Mouse (Mus musculus): ENCODE measurements around the gene Slc51a. TPM values are rescaled to one million over a fixed set of nuclear protein-coding genes. Genes with fewer than 3 reads are reported as not detected.

Gene Slc51a
- polyA plus RNA-seq, 1 experiment from 2014 or later, result 2.9 TPM

DNA sequence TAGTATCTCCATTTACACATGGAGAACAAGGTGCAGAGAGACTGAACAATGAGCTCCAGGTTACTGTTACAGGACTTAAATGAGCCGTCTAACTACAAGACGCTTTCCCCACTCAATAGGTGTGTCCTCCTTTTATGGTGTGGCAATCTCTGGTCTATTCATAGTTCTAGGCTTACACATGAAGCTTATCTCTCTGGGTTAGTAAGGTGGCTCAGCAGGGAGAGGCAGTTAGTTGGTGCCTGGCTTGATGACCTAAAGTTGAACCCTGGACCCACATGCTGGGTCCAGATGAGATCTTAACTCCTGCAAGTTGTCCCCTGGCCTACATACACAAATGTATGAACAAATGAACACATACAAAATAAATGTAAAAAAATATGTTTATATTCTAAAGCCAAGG is 24.3 kb downstream of the Slc51a start:
- 0 out of 2 replicates have a peak, but pooled peaks have one; percentile 39 for ATAC-seq (ENCODE audit: insufficient number of reproducible peaks, low FRiP score)
- Histone ChIP-seq H3K4me3 (no peak overlapping the region), H3K36me3 (peaks cover 50% of the 10 kb centered on the region), H3K4me1 (replicated peaks) (peaks cover 19% of the 10 kb centered on the region), H3K9ac (no peak overlapping the region), H3K9me3 (replicated peaks) (no peaks in the 10 kb centered on the region), H3K27me3 (replicated peaks) (no peaks in the 10 kb centered on the region), H3K27ac (ENCODE audit: poor library complexity, severe bottlenecking) (peak overlapping the region; percentile 81), H3K4me2 (no peak overlapping the region)
- 42% methylated on average over 2 of the region's 2 CpGs for WGBS

DNA sequence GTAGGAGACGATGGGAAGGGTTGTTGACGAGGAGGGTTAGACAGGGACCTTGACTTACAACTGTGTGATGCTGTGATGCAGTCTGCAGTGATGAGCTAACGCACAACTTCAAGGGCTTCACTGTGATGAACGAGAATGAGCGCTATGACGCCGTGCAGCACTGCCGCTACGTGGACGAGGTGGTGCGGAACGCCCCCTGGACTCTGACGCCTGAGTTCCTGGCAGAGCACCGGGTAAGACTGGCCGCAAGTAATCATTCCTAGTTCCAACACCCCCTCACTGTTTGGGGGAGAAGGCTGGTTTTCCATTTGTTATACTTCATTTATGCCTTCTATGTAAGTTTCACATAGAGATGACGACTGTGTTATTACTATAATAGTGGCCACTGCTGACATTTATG is 24.7 kb downstream of the Slc51a start:
- ATAC-seq (ENCODE audit: insufficient number of reproducible peaks, low FRiP score), result no peak
- Histone ChIP-seq H3K36me3 (peaks cover 45% of the 10 kb centered on the region), H3K4me3 (no peak overlapping the region), H3K4me2 (no peak overlapping the region), H3K9ac (no peak overlapping the region), H3K27ac (ENCODE audit: poor library complexity, severe bottlenecking) (peak overlapping the region; percentile 81), H3K27me3 (replicated peaks) (no peaks in the 10 kb centered on the region), H3K4me1 (replicated peaks) (peaks cover 19% of the 10 kb centered on the region), H3K9me3 (replicated peaks) (no peaks in the 10 kb centered on the region)
- WGBS, result 89% methylated on average over 16 of the region's 16 CpGs

DNA sequence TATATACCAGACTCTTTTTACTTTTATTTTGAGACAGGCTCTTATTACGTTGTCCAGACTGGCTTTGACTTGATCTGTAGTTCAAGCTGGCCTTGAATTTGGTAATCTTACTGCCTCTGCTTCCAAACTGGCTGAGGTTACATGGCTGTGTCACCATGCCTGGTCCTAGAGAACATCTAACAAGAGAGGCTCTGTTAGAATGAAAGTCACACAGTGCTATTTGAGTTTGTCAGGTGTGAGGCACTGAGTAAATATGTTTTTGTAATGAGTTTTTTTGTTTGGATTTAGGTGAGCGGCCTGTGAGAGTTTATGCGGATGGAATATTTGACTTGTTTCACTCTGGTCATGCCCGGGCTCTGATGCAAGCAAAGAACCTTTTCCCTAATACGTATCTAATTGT is 26.0 kb downstream of the Slc51a start:
- 95% methylated on average over 5 of the region's 5 CpGs for WGBS
- H3K36me3 ChIP-seq, result peaks cover 39% of the 10 kb centered on the region

DNA sequence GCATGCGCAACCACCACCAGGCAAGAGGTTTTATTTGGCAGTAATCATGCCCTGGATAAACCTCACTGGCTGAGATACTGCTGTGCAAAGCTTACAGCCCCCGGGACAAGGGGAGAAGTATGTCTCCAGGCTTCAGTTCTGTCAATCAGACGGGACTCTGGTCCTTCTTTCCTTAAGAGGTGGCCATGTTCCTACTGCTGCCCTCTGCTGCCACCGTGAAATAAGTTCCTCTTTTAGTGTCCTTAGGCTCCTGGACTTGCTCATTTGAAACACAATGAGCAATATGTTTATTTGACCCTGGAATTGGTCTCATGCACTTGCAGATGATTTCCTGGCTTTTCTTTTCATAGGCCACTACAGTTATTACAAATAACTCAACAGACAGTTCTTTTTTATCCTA is 27.2 kb downstream of the Slc51a start:
- Histone ChIP-seq H3K4me2 (no peak overlapping the region), H3K4me1 (replicated peaks) (peaks cover 24% of the 10 kb centered on the region), H3K4me3 (no peak overlapping the region), H3K9me3 (replicated peaks) (no peaks in the 10 kb centered on the region), H3K27ac (ENCODE audit: poor library complexity, severe bottlenecking) (no peak overlapping the region), H3K27me3 (replicated peaks) (no peaks in the 10 kb centered on the region), H3K9ac (no peak overlapping the region), H3K36me3 (peaks cover 44% of the 10 kb centered on the region)
- no peak for ATAC-seq (ENCODE audit: insufficient number of reproducible peaks, low FRiP score)
- WGBS, result 61% methylated on average over 4 of the region's 4 CpGs

More for the DNA sequence above, 26.0 kb downstream of the Slc51a start:
- Histone ChIP-seq H3K27ac (ENCODE audit: poor library complexity, severe bottlenecking) (no peak overlapping the region), H3K4me2 (no peak overlapping the region), H3K4me1 (replicated peaks) (peaks cover 24% of the 10 kb centered on the region), H3K27me3 (replicated peaks) (no peaks in the 10 kb centered on the region), H3K9me3 (replicated peaks) (no peaks in the 10 kb centered on the region), H3K4me3 (no peak overlapping the region), H3K9ac (no peak overlapping the region)
- no peak for ATAC-seq (ENCODE audit: insufficient number of reproducible peaks, low FRiP score)

DNA sequence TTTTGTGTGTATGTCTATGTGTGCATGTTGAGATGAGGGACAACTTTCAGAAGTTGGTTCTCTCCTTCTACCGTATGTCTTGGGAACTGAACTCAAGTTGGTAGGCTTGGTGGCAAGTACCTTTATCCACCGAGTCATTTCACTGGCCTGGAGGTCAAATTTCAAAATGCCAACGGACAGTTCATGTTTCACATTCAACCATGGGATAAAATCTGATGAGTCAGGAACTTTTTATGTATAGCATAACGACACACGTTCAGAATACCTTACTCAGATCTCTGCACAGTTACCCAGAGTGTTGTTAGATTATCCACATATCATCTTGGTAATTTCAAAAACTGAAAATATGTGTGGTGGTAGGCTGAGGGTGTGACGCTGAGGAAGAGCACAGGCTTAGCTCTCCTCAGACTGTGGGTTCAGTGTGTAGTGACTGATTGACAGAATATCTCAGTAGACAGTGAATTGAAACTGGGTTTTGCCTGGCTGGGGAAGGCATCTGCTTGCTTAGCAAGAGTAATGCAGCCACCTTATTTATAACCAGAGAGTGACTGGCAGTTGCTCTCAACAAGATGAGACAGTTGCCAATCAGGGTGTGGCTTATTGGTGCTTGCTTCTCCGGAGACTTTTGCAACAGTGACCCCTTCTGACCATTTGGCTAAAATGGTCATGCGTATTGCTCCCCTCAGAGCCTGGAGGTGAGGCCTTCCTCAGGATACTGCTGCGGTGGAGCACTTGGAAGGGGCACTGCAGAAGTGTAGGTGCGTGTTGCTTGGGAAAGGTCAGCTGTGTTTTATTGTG is 29.9 kb downstream of the Slc51a start:
- H3K27me3 ChIP-seq (replicated peaks), result no peaks in the 10 kb centered on the region
- no peak overlapping the region for H3K4me2 ChIP-seq
- H3K9ac ChIP-seq, result no peak overlapping the region
- no peaks in the 10 kb centered on the region for H3K9me3 ChIP-seq (replicated peaks)
- peaks cover 11% of the 10 kb centered on the region for H3K4me1 ChIP-seq (replicated peaks)
- H3K36me3 ChIP-seq, result peaks cover 44% of the 10 kb centered on the region
- WGBS, result 61% methylated on average over 10 of the region's 10 CpGs
- ATAC-seq (ENCODE audit: insufficient number of reproducible peaks, low FRiP score), result 0 out of 2 replicates have a peak, but pooled peaks have one; percentile 36
- no peak overlapping the region for H3K4me3 ChIP-seq
- no peak overlapping the region for H3K27ac ChIP-seq (ENCODE audit: poor library complexity, severe bottlenecking)

DNA sequence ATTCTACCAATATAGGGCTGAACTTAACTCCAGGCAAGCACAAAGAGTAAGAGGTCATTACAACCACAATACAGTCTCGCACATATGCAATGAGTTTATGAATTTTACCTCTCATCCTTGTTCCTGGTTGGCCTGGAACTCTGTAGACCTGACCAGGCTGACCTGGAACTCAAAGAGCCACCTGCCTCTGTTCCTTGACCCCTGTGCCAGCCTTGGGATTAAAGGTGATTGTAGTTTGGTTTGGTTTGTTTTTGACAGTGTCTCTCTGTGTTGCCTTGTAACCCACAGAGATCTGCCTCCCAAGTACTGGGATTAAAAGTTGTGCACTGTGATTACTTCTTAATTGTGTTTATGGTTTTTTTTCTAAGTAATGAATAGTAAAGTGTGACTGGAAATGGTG is 30.9 kb downstream of the Slc51a start:
- Histone ChIP-seq H3K9me3 (replicated peaks) (no peaks in the 10 kb centered on the region), H3K27me3 (replicated peaks) (no peaks in the 10 kb centered on the region), H3K4me3 (no peak overlapping the region), H3K27ac (ENCODE audit: poor library complexity, severe bottlenecking) (no peak overlapping the region), H3K4me2 (no peak overlapping the region), H3K36me3 (peaks cover 47% of the 10 kb centered on the region), H3K9ac (no peak overlapping the region), H3K4me1 (replicated peaks) (peaks cover 8% of the 10 kb centered on the region; the same call in 1 of the 2 replicates)
- WGBS, result 88% methylated on average over 1 of the region's 1 CpGs
- no peak for ATAC-seq (ENCODE audit: insufficient number of reproducible peaks, low FRiP score)

DNA sequence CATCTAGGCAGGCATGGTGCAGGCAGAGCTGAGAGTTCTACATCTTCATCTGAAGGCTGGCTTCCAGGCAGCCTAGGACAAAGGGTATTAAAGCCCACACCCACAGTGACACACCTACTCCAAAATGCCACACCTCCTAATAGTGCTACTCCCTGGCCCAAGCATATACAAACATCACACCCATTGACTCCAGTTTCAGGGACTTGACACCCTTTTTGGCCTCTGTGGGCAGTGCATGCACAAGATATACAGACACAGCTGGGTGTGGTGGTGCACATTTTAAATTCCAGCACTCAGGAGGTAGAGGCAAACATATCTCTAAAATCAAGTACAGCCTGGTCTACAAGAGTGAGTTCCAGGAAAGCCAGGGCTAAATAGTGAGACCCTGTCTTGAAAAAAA is 31.6 kb downstream of the Slc51a start:
- Histone ChIP-seq H3K27me3 (replicated peaks) (no peaks in the 10 kb centered on the region), H3K9ac (no peak overlapping the region), H3K36me3 (peaks cover 49% of the 10 kb centered on the region)

DNA sequence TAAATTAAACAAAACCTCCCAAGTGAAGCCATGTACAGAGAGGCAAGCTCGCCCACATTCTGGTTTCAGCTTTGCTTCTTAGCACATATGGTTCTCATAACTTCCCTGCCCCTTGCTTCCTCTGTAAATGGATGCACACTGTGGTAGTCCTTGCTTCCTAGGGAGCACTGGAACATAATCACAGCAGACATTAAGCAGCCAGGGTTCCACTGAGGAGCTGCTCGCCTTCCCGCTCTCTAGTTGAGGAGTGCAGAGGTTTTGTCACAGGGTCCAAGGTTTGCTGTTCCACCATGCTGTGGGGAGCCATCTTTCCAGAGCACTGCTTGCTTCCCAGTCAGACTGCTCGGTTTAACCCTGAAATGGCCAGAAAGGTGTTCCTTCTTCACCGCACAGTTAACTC is 33.0 kb downstream of the Slc51a start:
- Histone ChIP-seq H3K4me2 (no peak overlapping the region), H3K4me1 (replicated peaks) (peaks cover 5% of the 10 kb centered on the region; the same call in 1 of the 2 replicates), H3K9me3 (replicated peaks) (no peaks in the 10 kb centered on the region), H3K27me3 (replicated peaks) (no peaks in the 10 kb centered on the region), H3K9ac (no peak overlapping the region), H3K4me3 (no peak overlapping the region), H3K27ac (ENCODE audit: poor library complexity, severe bottlenecking) (no peak overlapping the region), H3K36me3 (peaks cover 43% of the 10 kb centered on the region)
- no peak for ATAC-seq (ENCODE audit: insufficient number of reproducible peaks, low FRiP score)
- 85% methylated on average over 5 of the region's 5 CpGs for WGBS

More for the DNA sequence above, 31.6 kb downstream of the Slc51a start:
- H3K27ac ChIP-seq (ENCODE audit: poor library complexity, severe bottlenecking), result no peak overlapping the region
- peaks cover 8% of the 10 kb centered on the region; the same call in 1 of the 2 replicates for H3K4me1 ChIP-seq (replicated peaks)
- H3K4me3 ChIP-seq, result no peak overlapping the region
- no peak for ATAC-seq (ENCODE audit: insufficient number of reproducible peaks, low FRiP score)
- no peak overlapping the region for H3K4me2 ChIP-seq
- no peaks in the 10 kb centered on the region for H3K9me3 ChIP-seq (replicated peaks)

DNA sequence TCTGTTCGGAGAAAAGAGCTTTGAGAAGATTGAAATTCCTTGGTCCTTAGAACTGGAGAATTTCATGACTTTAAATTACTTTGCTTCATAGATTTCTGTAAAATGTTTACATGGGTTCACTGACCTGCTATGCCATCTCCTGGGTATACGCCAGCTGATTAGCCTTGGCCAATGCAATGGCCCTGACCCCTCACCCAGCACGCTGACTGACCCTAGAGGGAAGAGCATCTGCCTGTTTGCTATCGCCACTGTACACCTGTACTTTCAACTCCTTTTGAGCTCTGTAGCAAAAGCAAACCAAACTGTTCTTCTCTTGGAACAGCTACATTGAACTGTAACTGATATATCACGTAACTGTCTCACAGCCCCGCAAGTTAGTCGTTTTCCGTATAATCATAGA is 34.6 kb downstream of the Slc51a start:
- H3K4me3 ChIP-seq, result no peak overlapping the region
- H3K4me2 ChIP-seq, result no peak overlapping the region
- H3K27ac ChIP-seq (ENCODE audit: poor library complexity, severe bottlenecking), result no peak overlapping the region
- H3K36me3 ChIP-seq, result peaks cover 40% of the 10 kb centered on the region
- peaks cover 7% of the 10 kb centered on the region; the same call in 1 of the 2 replicates for H3K4me1 ChIP-seq (replicated peaks)
- ATAC-seq (ENCODE audit: insufficient number of reproducible peaks, low FRiP score), result no peak
- no peaks in the 10 kb centered on the region for H3K27me3 ChIP-seq (replicated peaks)
- no peak overlapping the region for H3K9ac ChIP-seq
- 94% methylated on average over 8 of the region's 8 CpGs for WGBS
- no peaks in the 10 kb centered on the region for H3K9me3 ChIP-seq (replicated peaks)

DNA sequence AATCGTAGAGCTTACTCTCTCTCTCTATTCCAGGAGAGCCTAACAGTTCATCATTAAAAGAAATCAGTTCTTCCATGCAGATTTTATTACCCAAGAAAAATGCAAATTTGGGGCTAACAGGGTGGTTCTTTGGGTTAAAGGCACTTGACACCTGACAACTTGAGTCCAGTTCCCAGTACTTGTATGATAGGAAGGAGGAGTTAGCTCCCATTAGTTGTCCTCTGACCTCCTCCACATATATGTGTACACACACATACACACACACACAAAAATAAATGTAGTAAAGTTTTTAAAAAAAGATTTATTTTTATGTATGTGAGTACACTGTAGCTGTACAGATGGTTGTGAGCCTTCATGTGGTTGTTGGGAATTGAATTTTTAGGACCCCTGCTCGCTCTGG is 37.5 kb downstream of the Slc51a start:
- Histone ChIP-seq H3K27ac (ENCODE audit: poor library complexity, severe bottlenecking) (no peak overlapping the region), H3K4me2 (no peak overlapping the region), H3K4me3 (no peak overlapping the region), H3K4me1 (replicated peaks) (peaks cover 13% of the 10 kb centered on the region), H3K27me3 (replicated peaks) (no peaks in the 10 kb centered on the region), H3K36me3 (peaks cover 25% of the 10 kb centered on the region), H3K9ac (no peak overlapping the region), H3K9me3 (replicated peaks) (no peaks in the 10 kb centered on the region)
- ATAC-seq (ENCODE audit: insufficient number of reproducible peaks, low FRiP score), result no peak
- WGBS, result 95% methylated on average over 2 of the region's 2 CpGs

DNA sequence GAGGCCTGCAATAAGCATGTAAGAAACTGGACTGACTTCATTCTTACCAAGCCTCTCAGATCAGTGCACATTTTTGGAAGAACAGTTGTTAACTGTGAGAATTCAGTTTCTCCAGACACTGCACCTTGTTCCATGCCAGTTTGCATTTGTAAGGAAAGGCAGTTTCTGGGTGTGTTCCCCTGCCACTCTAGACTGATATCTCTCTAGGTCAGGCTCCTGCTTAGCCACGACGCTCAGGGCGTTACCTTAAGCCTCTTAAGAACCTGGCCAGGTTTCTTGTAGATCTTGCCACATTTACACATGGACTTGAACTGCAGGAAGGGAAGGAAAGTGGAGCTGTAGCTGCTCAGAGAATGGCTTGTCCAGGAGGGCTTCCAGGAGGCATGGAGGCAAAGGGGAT is 38.0 kb downstream of the Slc51a start:
- no peak overlapping the region for H3K9ac ChIP-seq
- H3K27me3 ChIP-seq (replicated peaks), result no peaks in the 10 kb centered on the region
- no peak for ATAC-seq (ENCODE audit: insufficient number of reproducible peaks, low FRiP score)
- peaks cover 20% of the 10 kb centered on the region for H3K36me3 ChIP-seq
- no peaks in the 10 kb centered on the region for H3K9me3 ChIP-seq (replicated peaks)
- 78% methylated on average over 3 of the region's 3 CpGs for WGBS
- H3K4me1 ChIP-seq (replicated peaks), result peaks cover 13% of the 10 kb centered on the region
- H3K4me3 ChIP-seq, result no peak overlapping the region
- H3K27ac ChIP-seq (ENCODE audit: poor library complexity, severe bottlenecking), result no peak overlapping the region
- no peak overlapping the region for H3K4me2 ChIP-seq

Measured in heart, embryonic 12.5 days (tissue).